Mouse (Mus musculus): ENCODE results near the gene Rftn2. TPM values are rescaled to one million over a fixed set of nuclear protein-coding genes. Genes with fewer than 3 reads are reported as not detected.
A peak's percentile ranks its signal among the peaks of the same experiment; 100 is the strongest.

Gene Rftn2
- polyA plus RNA-seq, 1 experiment from 2014 or later, result 7.1 TPM

GRCm38 (mm10) chr1:55182392-55182791 lies 44.2 kb downstream of the Rftn2 start:
- Histone ChIP-seq H3K36me3 (ENCODE audit: control insufficient read depth, insufficient read depth, low read length) (peaks cover 3% of the 10 kb centered on the region; the same call in 1 of the 2 replicates), H3K27me3 (replicated peaks; ENCODE audit: control insufficient read depth, insufficient read depth, low read length) (no peaks in the 10 kb centered on the region), H3K4me3 (ENCODE audit: low read length) (no peak overlapping the region), H3K27ac (ENCODE audit: low read length) (no peak overlapping the region; the same call in 1 of the 2 replicates), H3K4me2 (ENCODE audit: low read depth, low read length) (no peak overlapping the region), H3K9me3 (ENCODE audit: control insufficient read depth, low read length) (0 out of 2 replicates have a peak, but pooled peaks cover 7% of the 10 kb centered on the region), H3K9ac (ENCODE audit: low read depth, low read length) (no peak overlapping the region), H3K4me1 (ENCODE audit: control insufficient read depth, insufficient read depth, low read length) (no peaks in the 10 kb centered on the region)
- ATAC-seq, result peak; percentile 39; the same call in 1 of the 2 replicates
- WGBS, result 65% methylated on average over 5 of the region's 5 CpGs

- H3K4me2 ChIP-seq (ENCODE audit: low read depth, low read length), result no peak overlapping the region
- H3K4me1 ChIP-seq (ENCODE audit: control insufficient read depth, insufficient read depth, low read length), result no peaks in the 10 kb centered on the region
- no peak overlapping the region for H3K9ac ChIP-seq (ENCODE audit: low read depth, low read length)
- H3K4me3 ChIP-seq (ENCODE audit: low read length), result no peak overlapping the region
- WGBS, result 86% methylated on average over 5 of the region's 5 CpGs
- peaks cover 3% of the 10 kb centered on the region; the same call in 1 of the 2 replicates for H3K36me3 ChIP-seq (ENCODE audit: control insufficient read depth, insufficient read depth, low read length)
- H3K27me3 ChIP-seq (replicated peaks; ENCODE audit: control insufficient read depth, insufficient read depth, low read length), result no peaks in the 10 kb centered on the region
- no peak overlapping the region for H3K27ac ChIP-seq (ENCODE audit: low read length)
- no peak for ATAC-seq
- H3K9me3 ChIP-seq (ENCODE audit: control insufficient read depth, low read length), result 0 out of 2 replicates have a peak, but pooled peaks cover 7% of the 10 kb centered on the region
Measured at GRCm38 (mm10) chr1:55179917-55180566, 46.5 kb downstream of the Rftn2 start.

- Histone ChIP-seq H3K9ac (ENCODE audit: low read depth, low read length) (no peak overlapping the region), H3K4me2 (ENCODE audit: low read depth, low read length) (no peak overlapping the region), H3K27me3 (replicated peaks; ENCODE audit: control insufficient read depth, insufficient read depth, low read length) (no peaks in the 10 kb centered on the region), H3K9me3 (ENCODE audit: control insufficient read depth, low read length) (no peaks in the 10 kb centered on the region), H3K36me3 (ENCODE audit: control insufficient read depth, insufficient read depth, low read length) (peaks cover 5% of the 10 kb centered on the region; the same call in 1 of the 2 replicates), H3K27ac (ENCODE audit: low read length) (peak overlapping the region; percentile 87), H3K4me3 (ENCODE audit: low read length) (no peak overlapping the region), H3K4me1 (ENCODE audit: control insufficient read depth, insufficient read depth, low read length) (no peaks in the 10 kb centered on the region)
- WGBS, result 18% methylated on average over 3 of the region's 3 CpGs
- peak; percentile 54 for ATAC-seq
Measured at GRCm38 (mm10) chr1:55174558-55175034, 52.0 kb downstream of the Rftn2 start.

- no peaks in the 10 kb centered on the region for H3K4me1 ChIP-seq (ENCODE audit: control insufficient read depth, insufficient read depth, low read length)
- peak; percentile 95 for ATAC-seq
- no peak overlapping the region for H3K4me3 ChIP-seq (ENCODE audit: low read length)
- H3K9ac ChIP-seq (ENCODE audit: low read depth, low read length), result no peak overlapping the region
- H3K9me3 ChIP-seq (ENCODE audit: control insufficient read depth, low read length), result 0 out of 2 replicates have a peak, but pooled peaks cover 5% of the 10 kb centered on the region
- peak overlapping the region; percentile 92 for H3K27ac ChIP-seq (ENCODE audit: low read length)
- H3K4me2 ChIP-seq (ENCODE audit: low read depth, low read length), result no peak overlapping the region
- peaks cover 5% of the 10 kb centered on the region; the same call in 1 of the 2 replicates for H3K36me3 ChIP-seq (ENCODE audit: control insufficient read depth, insufficient read depth, low read length)
- no peaks in the 10 kb centered on the region for H3K27me3 ChIP-seq (replicated peaks; ENCODE audit: control insufficient read depth, insufficient read depth, low read length)
- WGBS, result 59% methylated on average over 10 of the region's 10 CpGs
Measured at GRCm38 (mm10) chr1:55173720-55174557, 52.6 kb downstream of the Rftn2 start.

DNA sequence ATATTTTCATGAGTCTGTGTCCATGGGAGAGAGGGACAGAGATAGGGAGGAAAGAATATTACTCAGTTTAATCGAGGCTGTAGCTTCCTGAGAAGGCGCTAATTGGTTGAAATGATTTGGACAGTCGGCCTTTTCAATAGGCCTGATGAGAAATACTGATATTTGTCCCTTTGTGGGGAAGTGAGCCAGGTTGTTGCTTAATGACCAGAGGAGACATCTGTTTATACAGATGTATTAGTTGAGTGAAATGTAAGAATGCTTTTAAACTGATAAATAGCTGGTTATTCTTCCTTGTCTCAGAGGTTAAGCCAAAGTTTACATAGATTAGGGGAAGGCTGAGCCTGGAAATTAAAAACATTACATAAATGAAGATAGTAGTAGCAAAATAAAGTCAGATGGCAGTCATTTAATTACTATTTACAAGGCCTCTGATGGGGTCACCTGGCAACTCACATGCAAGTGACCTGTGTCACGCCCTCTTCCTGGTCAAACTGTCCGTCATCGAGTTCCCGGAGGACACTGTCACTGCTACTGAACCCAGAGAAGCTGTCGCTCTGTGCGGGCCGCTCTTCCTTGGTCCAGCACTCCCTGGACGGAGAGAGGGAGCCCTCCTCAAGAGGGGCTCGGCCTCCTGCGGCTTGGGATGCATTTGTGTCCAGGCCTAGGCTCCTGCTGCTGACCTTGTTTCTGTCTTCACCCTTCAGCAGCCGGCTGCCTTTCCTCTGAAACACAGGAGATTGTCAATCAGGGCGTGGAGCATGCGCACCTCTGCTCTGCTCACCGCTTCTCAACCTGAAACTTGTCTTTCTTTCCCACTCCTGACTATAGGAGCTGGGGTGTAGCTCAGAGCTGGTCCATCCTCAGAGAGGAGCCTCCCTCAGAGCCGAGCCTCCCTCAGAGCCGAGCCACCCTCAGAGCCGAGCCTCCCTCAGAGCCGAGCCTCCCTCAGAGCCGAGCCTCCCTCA lies 54.9 kb downstream of the Rftn2 start:
- peak overlapping the region; percentile 44; the same call in 1 of the 2 replicates for H3K9ac ChIP-seq (ENCODE audit: low read depth, low read length)
- H3K27ac ChIP-seq (ENCODE audit: low read length), result peak overlapping the region; percentile 92
- peaks cover 5% of the 10 kb centered on the region; the same call in 1 of the 2 replicates for H3K36me3 ChIP-seq (ENCODE audit: control insufficient read depth, insufficient read depth, low read length)
- H3K9me3 ChIP-seq (ENCODE audit: control insufficient read depth, low read length), result 0 out of 2 replicates have a peak, but pooled peaks cover 5% of the 10 kb centered on the region
- 64% methylated on average over 22 of the region's 22 CpGs for WGBS
- no peaks in the 10 kb centered on the region for H3K27me3 ChIP-seq (replicated peaks; ENCODE audit: control insufficient read depth, insufficient read depth, low read length)
- peak overlapping the region; percentile 14 for H3K4me3 ChIP-seq (ENCODE audit: low read length)
- ATAC-seq, result no peak
- no peaks in the 10 kb centered on the region for H3K4me1 ChIP-seq (ENCODE audit: control insufficient read depth, insufficient read depth, low read length)
- no peak overlapping the region for H3K4me2 ChIP-seq (ENCODE audit: low read depth, low read length)

GRCm38 (mm10) chr1:55168591-55168990 lies 58.0 kb downstream of the Rftn2 start:
- H3K4me2 ChIP-seq (ENCODE audit: low read depth, low read length), result no peak overlapping the region
- 0 out of 2 replicates have a peak, but pooled peaks cover 5% of the 10 kb centered on the region for H3K9me3 ChIP-seq (ENCODE audit: control insufficient read depth, low read length)
- no peak overlapping the region for H3K27ac ChIP-seq (ENCODE audit: low read length)
- no peak for ATAC-seq
- 93% methylated on average over 4 of the region's 4 CpGs for WGBS
- no peaks in the 10 kb centered on the region for H3K27me3 ChIP-seq (replicated peaks; ENCODE audit: control insufficient read depth, insufficient read depth, low read length)
- H3K9ac ChIP-seq (ENCODE audit: low read depth, low read length), result no peak overlapping the region
- no peaks in the 10 kb centered on the region for H3K4me1 ChIP-seq (ENCODE audit: control insufficient read depth, insufficient read depth, low read length)
- H3K4me3 ChIP-seq (ENCODE audit: low read length), result no peak overlapping the region
- H3K36me3 ChIP-seq (ENCODE audit: control insufficient read depth, insufficient read depth, low read length), result peaks cover 5% of the 10 kb centered on the region; the same call in 1 of the 2 replicates

- Histone ChIP-seq H3K4me1 (ENCODE audit: control insufficient read depth, insufficient read depth, low read length) (no peaks in the 10 kb centered on the region), H3K9ac (ENCODE audit: low read depth, low read length) (no peak overlapping the region), H3K4me3 (ENCODE audit: low read length) (no peak overlapping the region), H3K27me3 (replicated peaks; ENCODE audit: control insufficient read depth, insufficient read depth, low read length) (no peaks in the 10 kb centered on the region), H3K27ac (ENCODE audit: low read length) (no peak overlapping the region), H3K36me3 (ENCODE audit: control insufficient read depth, insufficient read depth, low read length) (peaks cover 5% of the 10 kb centered on the region; the same call in 1 of the 2 replicates), H3K9me3 (ENCODE audit: control insufficient read depth, low read length) (0 out of 2 replicates have a peak, but pooled peaks cover 5% of the 10 kb centered on the region), H3K4me2 (ENCODE audit: low read depth, low read length) (no peak overlapping the region)
- ATAC-seq, result no peak
- 80% methylated on average over 4 of the region's 4 CpGs for WGBS
Measured at GRCm38 (mm10) chr1:55167560-55167959, 59.0 kb downstream of the Rftn2 start.

- peak; percentile 16; the same call in 1 of the 2 replicates for ATAC-seq
Measured at GRCm38 (mm10) chr1:55164005-55164404, 62.6 kb downstream of the Rftn2 start.

More at GRCm38 (mm10) chr1:55164005-55164404, 62.6 kb downstream of the Rftn2 start:
- WGBS, result 68% methylated on average over 5 of the region's 5 CpGs
- Histone ChIP-seq H3K4me3 (ENCODE audit: low read length) (no peak overlapping the region), H3K4me2 (ENCODE audit: low read depth, low read length) (no peak overlapping the region), H3K36me3 (ENCODE audit: control insufficient read depth, insufficient read depth, low read length) (no peaks in the 10 kb centered on the region), H3K4me1 (ENCODE audit: control insufficient read depth, insufficient read depth, low read length) (no peaks in the 10 kb centered on the region), H3K9me3 (ENCODE audit: control insufficient read depth, low read length) (0 out of 2 replicates have a peak, but pooled peaks cover under 1% of the 10 kb centered on the region), H3K27ac (ENCODE audit: low read length) (no peak overlapping the region), H3K9ac (ENCODE audit: low read depth, low read length) (no peak overlapping the region), H3K27me3 (replicated peaks; ENCODE audit: control insufficient read depth, insufficient read depth, low read length) (no peaks in the 10 kb centered on the region)
